Mouse (Mus musculus) right cerebral cortex, postnatal 36 days (tissue): ENCODE data around the gene Ddx31.

ENCODE experiments used
- DNase-seq, 2 experiments: peaks; one replicate each; pipeline ENCODE4 v3.0.0; 2022; ENCODE audit warnings: low spot score in 2 of 2, mixed read lengths in 1 of 2

Gene Ddx31

GRCm38 (mm10) chr2:28863857-28864256, 23.7 kb downstream of the Ddx31 start:
- DNase-seq, result no peak

GRCm38 (mm10) chr2:28867495-28867894, 27.3 kb downstream of the Ddx31 start:
- DNase-seq, result no peak

DNA sequence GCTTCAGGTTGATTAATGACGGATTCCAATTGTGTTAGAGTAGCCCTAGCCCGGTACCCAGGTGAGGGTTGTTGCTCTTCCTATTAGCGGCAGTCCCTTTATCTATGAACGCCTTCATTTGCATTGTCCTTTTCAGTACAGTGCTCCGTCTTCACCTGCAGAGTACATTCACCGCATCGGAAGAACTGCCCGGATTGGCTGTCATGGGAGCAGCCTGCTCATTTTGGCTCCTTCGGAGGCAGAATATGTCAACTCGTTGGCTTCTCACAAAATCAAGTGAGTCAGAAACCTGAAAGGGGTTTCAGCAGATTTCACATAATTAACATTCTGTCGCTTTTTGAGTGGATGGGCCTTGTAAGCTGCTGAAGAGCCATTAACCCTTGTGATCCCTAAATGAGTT, 35.3 kb downstream of the Ddx31 start:
- no peak for DNase-seq

DNA sequence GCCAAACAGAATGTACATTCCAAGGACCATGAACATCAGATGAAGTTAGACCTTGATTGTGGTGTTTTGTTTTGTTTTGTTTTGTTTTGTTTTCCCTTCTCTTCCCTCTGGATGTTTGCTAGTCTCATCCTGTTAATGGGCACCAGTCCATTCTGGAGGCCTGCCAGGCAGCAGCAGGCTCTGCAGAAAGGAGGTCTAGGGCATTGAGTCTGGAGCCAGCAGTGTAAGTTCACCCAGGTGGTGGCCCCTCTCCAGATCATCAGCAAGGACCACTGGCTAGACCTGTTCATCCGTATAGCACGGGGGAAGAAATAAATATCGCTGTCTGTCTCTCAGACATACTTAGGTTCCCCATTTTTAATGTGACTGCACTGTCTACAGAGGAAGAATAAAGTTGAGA, 41.1 kb downstream of the Ddx31 start:
- DNase-seq, result no peak

DNA sequence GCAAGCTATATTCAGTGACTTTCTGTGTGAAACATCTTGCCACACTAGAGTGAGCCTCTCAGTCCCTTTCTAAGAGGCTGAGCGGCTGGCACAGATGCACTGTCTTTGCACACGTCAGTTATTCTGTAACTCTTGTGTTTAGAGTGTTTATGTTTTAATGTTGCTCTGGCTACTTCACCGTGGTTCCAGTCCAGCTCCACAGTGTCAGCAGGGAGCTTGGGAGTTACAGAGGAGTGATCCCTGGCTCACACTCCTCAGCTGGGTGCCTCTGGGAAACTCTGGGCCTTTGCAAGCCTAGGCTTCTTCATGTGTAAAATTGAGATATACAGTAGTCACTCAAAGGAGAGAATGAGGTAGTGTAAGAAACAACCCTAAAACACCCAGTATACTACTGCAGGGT, 41.8 kb downstream of the Ddx31 start:
- no peak for DNase-seq

GRCm38 (mm10) chr2:28882826-28883485, 42.8 kb downstream of the Ddx31 start:
- DNase-seq, result no peak

DNA sequence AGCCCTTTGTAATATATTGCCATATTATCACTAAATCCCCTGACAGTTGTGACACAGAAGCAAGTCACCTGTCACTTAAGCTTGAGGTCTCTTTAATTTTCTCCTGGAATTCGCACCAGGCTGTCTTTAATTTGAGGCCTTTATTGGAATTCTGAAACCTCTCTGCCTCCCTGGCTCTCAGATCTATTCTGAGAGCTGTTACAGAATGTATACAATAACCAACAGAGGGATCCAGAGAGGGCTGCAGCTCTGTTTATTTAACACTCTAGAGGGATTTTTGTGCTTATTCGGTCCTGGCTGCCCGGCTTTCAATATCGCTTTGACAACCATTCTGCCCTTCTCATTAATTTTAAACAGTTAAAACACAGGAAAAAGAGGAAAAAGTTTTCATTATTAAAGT, 44.7 kb downstream of the Ddx31 start:
- no peak for DNase-seq

DNA sequence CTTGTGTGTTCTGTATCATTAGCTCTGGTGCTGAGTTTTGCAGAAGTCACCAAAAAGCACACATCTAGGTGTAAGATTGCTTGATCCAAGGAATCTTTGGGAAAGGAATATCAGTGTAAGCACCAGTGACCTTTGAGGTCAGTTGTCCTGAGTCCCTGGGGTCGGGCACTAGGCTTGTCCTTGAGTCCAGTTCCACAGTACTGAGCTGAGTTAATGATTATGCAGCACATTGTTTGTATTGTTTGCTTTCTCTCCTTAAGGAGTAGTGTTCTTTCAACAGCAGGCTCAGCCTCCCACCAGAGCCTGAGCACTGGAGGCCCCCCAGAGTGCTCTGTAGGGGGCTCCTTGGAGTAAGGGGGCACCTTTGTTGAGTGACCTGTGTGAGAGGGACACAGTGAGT, 52.6 kb downstream of the Ddx31 start:
- no peak for DNase-seq

DNA sequence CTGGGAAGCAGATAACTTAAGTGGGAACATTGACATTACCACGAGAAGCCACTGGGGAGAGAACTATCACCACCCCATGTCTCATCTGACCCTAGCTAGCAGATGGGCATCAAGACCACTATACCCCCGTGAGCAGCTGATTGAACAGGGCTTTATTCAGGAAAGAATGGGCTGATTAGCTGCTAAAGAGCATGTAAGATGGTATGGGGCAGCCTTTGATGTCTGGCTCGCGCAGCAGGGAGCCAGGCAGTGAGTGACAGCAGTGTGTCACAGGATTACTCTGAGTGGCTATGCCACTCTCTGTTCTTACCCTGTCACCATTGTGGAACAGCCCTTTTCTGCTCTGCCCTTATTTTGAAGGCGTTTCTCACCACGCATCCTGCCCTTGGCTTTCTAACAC, 53.3 kb downstream of the Ddx31 start:
- no peak for DNase-seq

- no peak for DNase-seq
Measured at GRCm38 (mm10) chr2:28895876-28896275, 55.7 kb downstream of the Ddx31 start.

DNA sequence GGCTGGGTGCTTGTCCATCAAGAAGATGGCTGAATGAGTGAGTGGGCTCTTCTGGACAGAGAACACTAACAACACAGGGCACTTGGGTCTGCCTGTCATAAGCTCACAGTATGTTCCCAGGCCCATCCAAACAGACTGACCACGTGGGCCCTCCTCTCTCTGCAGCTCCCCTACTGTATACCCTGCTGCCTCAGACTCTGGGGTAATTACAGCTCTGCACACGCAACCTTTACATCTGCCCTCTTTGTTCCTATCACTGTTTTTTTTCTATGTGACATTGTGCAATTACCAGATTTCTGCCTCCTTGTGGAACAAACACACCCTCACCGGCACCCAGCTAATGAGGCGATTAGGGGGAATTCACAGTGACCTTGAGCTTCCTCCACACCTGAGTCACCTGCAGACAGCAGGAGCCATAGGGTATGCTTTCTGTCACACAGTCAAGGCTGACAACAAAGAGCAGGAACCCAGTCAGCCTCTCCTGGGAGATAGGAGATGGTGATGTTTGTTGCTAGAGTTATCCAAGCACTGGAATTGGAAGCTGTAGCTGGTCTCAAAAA, 57.2 kb downstream of the Ddx31 start:
- DNase-seq, result no peak

GRCm38 (mm10) chr2:28902291-28902690, 62.1 kb downstream of the Ddx31 start:
- DNase-seq, result no peak

- no peak for DNase-seq
Measured at GRCm38 (mm10) chr2:28903871-28904270, 63.7 kb downstream of the Ddx31 start.

- no peak for DNase-seq
Measured at GRCm38 (mm10) chr2:28904786-28905185, 64.6 kb downstream of the Ddx31 start.

- DNase-seq, result no peak
Measured at GRCm38 (mm10) chr2:28905561-28905960, 65.4 kb downstream of the Ddx31 start.

- no peak for DNase-seq
Measured at GRCm38 (mm10) chr2:28907691-28908388, 67.6 kb downstream of the Ddx31 start.

DNA sequence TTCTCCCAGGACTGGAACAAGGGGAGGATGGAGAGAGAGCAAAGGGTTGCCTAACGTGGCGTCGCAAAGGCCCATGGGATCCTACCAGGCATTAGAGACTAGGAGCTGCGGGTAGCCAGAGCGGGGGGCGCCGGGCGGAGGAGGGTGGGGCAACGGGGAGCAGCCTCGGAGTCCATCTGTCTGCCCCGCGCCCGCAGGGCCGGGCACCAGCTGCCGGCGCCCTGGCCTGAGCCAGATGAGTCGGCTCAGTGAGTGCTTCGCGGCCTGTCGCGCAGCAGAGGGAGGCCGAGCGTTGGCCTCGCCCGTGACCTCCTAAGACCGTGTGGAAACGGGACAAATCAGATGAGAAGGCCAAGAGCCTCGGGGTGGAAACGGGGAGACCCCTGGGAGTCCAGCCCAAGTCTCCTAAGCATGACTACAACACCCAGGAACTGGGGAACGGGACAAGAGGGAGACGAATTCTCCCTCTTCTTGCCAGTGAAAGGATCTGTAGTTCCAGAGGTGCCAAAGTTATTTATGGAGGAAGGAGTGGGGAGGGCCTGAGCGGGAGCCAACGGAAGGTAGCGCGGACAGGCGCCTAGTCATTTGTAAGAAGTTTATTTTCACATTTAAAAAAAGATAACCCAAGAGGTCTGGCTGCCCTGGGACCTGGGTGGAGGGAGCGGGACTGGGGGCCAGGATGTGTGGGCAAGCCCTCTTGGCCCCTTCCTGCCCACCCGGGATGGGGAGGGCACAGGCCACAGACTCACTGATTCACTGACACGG, 68.4 kb downstream of the Ddx31 start:
- no peak for DNase-seq

GRCm38 (mm10) chr2:28909186-28909817, 69.1 kb downstream of the Ddx31 start:
- no peak for DNase-seq

DNA sequence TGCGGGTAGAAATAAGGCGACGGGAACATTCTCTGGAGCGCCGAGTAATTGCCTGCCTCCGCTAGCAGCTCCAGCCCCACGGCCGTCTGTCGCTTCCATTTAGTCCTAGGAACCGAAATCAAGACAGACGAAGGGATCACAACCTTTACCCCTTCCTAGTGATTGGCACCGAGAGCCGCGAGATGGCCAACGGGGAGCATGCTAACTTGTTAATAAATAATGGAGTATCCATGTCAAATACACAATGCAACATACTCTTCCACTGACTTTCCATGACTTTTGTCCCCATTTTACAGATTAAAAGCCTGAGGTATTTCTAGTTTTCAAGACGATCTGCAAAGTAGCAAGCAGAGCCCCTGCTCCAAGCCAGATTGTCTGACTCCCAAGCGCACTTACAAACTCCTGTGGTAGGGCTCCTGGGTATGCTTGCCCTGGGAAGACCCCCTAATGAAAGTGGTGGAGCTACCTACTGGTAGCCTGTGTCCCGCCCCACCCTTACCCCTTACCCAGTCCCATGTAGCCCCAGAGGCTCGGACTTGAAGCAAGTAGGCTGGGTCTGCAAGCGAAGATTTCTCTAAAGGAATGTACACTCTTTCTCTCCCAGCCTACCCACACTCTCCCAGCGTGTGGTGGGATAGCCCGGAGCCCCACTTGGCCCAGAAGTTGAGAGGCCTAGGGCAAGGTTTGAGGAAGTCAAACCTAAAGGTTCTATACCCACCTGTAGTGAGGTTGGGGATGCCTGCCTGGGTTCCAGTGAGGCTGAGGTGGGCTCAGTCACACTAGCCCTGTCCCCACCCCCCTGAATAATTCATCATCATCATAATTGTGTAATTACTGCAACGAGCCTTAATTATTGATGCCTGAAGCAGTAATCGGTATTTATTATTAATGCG, 69.9 kb downstream of the Ddx31 start:
- DNase-seq, result no peak

- no peak for DNase-seq
Measured at GRCm38 (mm10) chr2:28910877-28911276, 70.7 kb downstream of the Ddx31 start.
